In genomic region chr1:86440171-86440886, GRCm38 (mm10) we compare ENCODE assay signal across 8 mouse cellular contexts. TPM values are rescaled to one million over a fixed set of nuclear protein-coding genes. Genes with fewer than 3 reads are reported as not detected.
A peak's percentile ranks its signal among the peaks of the same experiment; 100 is the strongest.
DNase-seq lines count a peak whose midpoint lies in the region; ATAC-seq and TF ChIP-seq lines count a peak whose summit lies in the region.

No protein-coding gene starts in this region.

- H3K79me2 ChIP-seq in MEL (ENCODE audit: control insufficient read depth, insufficient read depth, low read length, poor library complexity): peaks cover 12% of the 10 kb centered on the region; the same call in 1 of the 2 replicates

- H3K4me1 ChIP-seq in MEL (ENCODE audit: control insufficient read depth in 1 of 2, insufficient read depth in 2 of 2, low read length in 2 of 2): peaks cover 10 to 52% of the 10 kb centered on the region in 2 experiments
- peaks cover 13% of the 10 kb centered on the region for H3K4me1 ChIP-seq in cerebellum, adult 2 months (ENCODE audit: control insufficient read depth, insufficient read depth, low read length)
- peaks cover 24% of the 10 kb centered on the region for H3K4me1 ChIP-seq in forebrain, postnatal 0 days (ENCODE audit: insufficient read depth)
- H3K4me1 ChIP-seq in lung, embryonic 15.5 days: peaks cover 62% of the 10 kb centered on the region
- peaks cover 43% of the 10 kb centered on the region for H3K4me1 ChIP-seq in olfactory bulb, adult 2 months (ENCODE audit: control insufficient read depth, insufficient read depth, low read length)

- TF ChIP-seq POLR2A in MEL (IDR thresholded peaks at IDR 0.05; ENCODE audit: control insufficient read depth in 1 of 2, insufficient read depth in 1 of 2, low read depth in 1 of 2, low read length in 2 of 2, poor library complexity in 1 of 2): no peak
- no peak for TF ChIP-seq POLR2A in cerebellum, adult 2 months (IDR thresholded peaks at IDR 0.05; ENCODE audit: borderline replicate concordance, insufficient read depth, low read length)
- 0 out of 2 replicates have a peak, but pooled peaks have one; percentile 6 for TF ChIP-seq POLR2A in olfactory bulb, adult 2 months (IDR thresholded peaks at IDR 0.05; ENCODE audit: insufficient read depth, low read depth, low read length)

- TF ChIP-seq CTCF in MEL (IDR thresholded peaks at IDR 0.05 in 2 of 3, conservative IDR thresholded peaks at IDR 0.05 in 1 of 3; ENCODE audit: control insufficient read depth in 1 of 3, insufficient read depth in 1 of 3, low read depth in 2 of 3, low read length in 3 of 3, poor library complexity in 1 of 3, severe bottlenecking in 1 of 3): peak; percentile 84 to 94 (median 91)
- TF ChIP-seq CTCF in cerebellum, adult 2 months (IDR thresholded peaks at IDR 0.05; ENCODE audit: borderline replicate concordance, insufficient read depth, low read depth, low read length): peak; percentile 90
- TF ChIP-seq CTCF in forebrain, postnatal 0 days (IDR thresholded peaks at IDR 0.05; ENCODE audit: low read depth): peak; percentile 98
- TF ChIP-seq CTCF in olfactory bulb, adult 2 months (IDR thresholded peaks at IDR 0.05; ENCODE audit: insufficient read depth, low read depth, low read length): peak; percentile 46; the same call in 1 of the 2 replicates

- peak overlapping the region; percentile 48 to 71 for H3K4me3 ChIP-seq in MEL (ENCODE audit: control insufficient read depth in 1 of 2, insufficient read depth in 1 of 2, low read depth in 2 of 2, low read length in 2 of 2)
- peak overlapping the region; percentile 47 for H3K4me3 ChIP-seq in cerebellum, adult 2 months (replicated peaks; ENCODE audit: insufficient read depth, low read depth, low read length)
- H3K4me3 ChIP-seq in forebrain, postnatal 0 days (ENCODE audit: low read depth, low read length): peak overlapping the region; percentile 44
- peak overlapping the region; percentile 48 for H3K4me3 ChIP-seq in lung, embryonic 15.5 days
- peak overlapping the region; percentile 64; the same call in 1 of the 2 replicates for H3K4me3 ChIP-seq in olfactory bulb, adult 2 months (ENCODE audit: insufficient read depth, low read depth, low read length)

- H3K36me3 ChIP-seq in MEL (ENCODE audit: control insufficient read depth in 1 of 2, insufficient read depth in 2 of 2, low read length in 2 of 2): peaks cover 0 to 41% of the 10 kb centered on the region in 2 experiments; a peak in 2 of 4 replicates
- no peaks in the 10 kb centered on the region for H3K36me3 ChIP-seq in forebrain, postnatal 0 days (ENCODE audit: insufficient read depth)
- H3K36me3 ChIP-seq in lung, embryonic 15.5 days: no peaks in the 10 kb centered on the region

- H3K4me2 ChIP-seq in forebrain, postnatal 0 days (ENCODE audit: low read depth): peak overlapping the region; percentile 94
- peak overlapping the region; percentile 89 for H3K4me2 ChIP-seq in lung, embryonic 15.5 days

- H3K9ac ChIP-seq in MEL (ENCODE audit: control insufficient read depth, low read depth, low read length, poor library complexity, severe bottlenecking): peak overlapping the region; percentile 92
- H3K9ac ChIP-seq in forebrain, postnatal 0 days: peak overlapping the region; percentile 92; the same call in 1 of the 2 replicates
- peak overlapping the region; percentile 85 for H3K9ac ChIP-seq in lung, embryonic 15.5 days

- ATAC-seq in forebrain, postnatal 0 days: peak; percentile 73
- ATAC-seq in lung, embryonic 15.5 days (ENCODE audit: borderline replicate concordance, extremely low read depth, low FRiP score, low TSS enrichment): peak; percentile 71

- H3K27ac ChIP-seq in MEL (ENCODE audit: control insufficient read depth, low read depth, low read length): peak overlapping the region; percentile 90
- peak overlapping the region; percentile 90; the same call in 1 of the 2 replicates for H3K27ac ChIP-seq in cerebellum, adult 2 months (ENCODE audit: insufficient read depth, low read length)
- H3K27ac ChIP-seq in forebrain, postnatal 0 days (ENCODE audit: low read depth, low read length): peak overlapping the region; percentile 99
- H3K27ac ChIP-seq in lung, embryonic 15.5 days: peak overlapping the region; percentile 100
- peak overlapping the region; percentile 99 for H3K27ac ChIP-seq in olfactory bulb, adult 2 months (ENCODE audit: insufficient read depth, low read depth, low read length)

- 8% methylated on average over 18 of the region's 18 CpGs for WGBS in cerebellum, adult 2 months
- 4% methylated on average over 18 of the region's 18 CpGs for WGBS in forebrain, postnatal 0 days
- 6% methylated on average over 18 of the region's 18 CpGs for WGBS in lung, embryonic 15.5 days
- 4% methylated on average over 18 of the region's 18 CpGs for WGBS in olfactory bulb, adult 2 months

- H3K9me3 ChIP-seq in MEL (replicated peaks; ENCODE audit: insufficient read depth, low read length): no peaks in the 10 kb centered on the region
- H3K9me3 ChIP-seq in forebrain, postnatal 0 days (ENCODE audit: low read length): no peaks in the 10 kb centered on the region
- H3K9me3 ChIP-seq in lung, embryonic 15.5 days: no peaks in the 10 kb centered on the region

- H3K27me3 ChIP-seq in MEL (ENCODE audit: control insufficient read depth in 1 of 2, insufficient read depth in 2 of 2, low read length in 2 of 2): no peaks in the 10 kb centered on the region
- no peaks in the 10 kb centered on the region for H3K27me3 ChIP-seq in cerebellum, adult 2 months (ENCODE audit: control insufficient read depth, insufficient read depth, low read length)
- no peaks in the 10 kb centered on the region for H3K27me3 ChIP-seq in forebrain, postnatal 0 days (ENCODE audit: insufficient read depth, low read length)
- H3K27me3 ChIP-seq in lung, embryonic 15.5 days: no peaks in the 10 kb centered on the region

- peak; percentile 94 for TF ChIP-seq RAD21 in MEL (IDR thresholded peaks at IDR 0.05; ENCODE audit: low read depth, low read length)

- peak; percentile 96 for DNase-seq in MEL (ENCODE audit: low read depth, low spot score)
- DNase-seq in cerebellum, adult 2 months: peak; percentile 92 to 95
- peak; percentile 95 for DNase-seq in forebrain, postnatal 0 days
- DNase-seq in heart, postnatal 4 days: peak; percentile 98
- peak; percentile 91 to 96 for DNase-seq in layer of hippocampus, adult 8-10 months (ENCODE audit: low spot score in 2 of 2)
- DNase-seq in thymus, adult 18-20 months: peak; percentile 70 to 84

- TF ChIP-seq EP300 in MEL (IDR thresholded peaks at IDR 0.05; ENCODE audit: low read depth in 1 of 2, low read length in 2 of 2): no peak; a peak in 1 of 4 replicates

TF ChIP-seq in MEL, 35 proteins besides CTCF, POLR2A, EP300 and RAD21 (continues in another document):
- TF ChIP-seq E2F4 (IDR thresholded peaks at IDR 0.05; ENCODE audit: borderline replicate concordance, low read depth, low read length): no peak; the same call in 1 of the 2 replicates
- TF ChIP-seq POLR2AphosphoS5 (IDR thresholded peaks at IDR 0.05; ENCODE audit: borderline replicate concordance, low read depth, low read length): no peak
- TF ChIP-seq HCFC1 (IDR thresholded peaks at IDR 0.05; ENCODE audit: low read depth, low read length): peak; percentile 59; the same call in 1 of the 2 replicates
- TF ChIP-seq MXI1 (IDR thresholded peaks at IDR 0.05; ENCODE audit: low read depth, low read length): peak; percentile 46; the same call in 1 of the 2 replicates
- TF ChIP-seq SMC3 (IDR thresholded peaks at IDR 0.05; ENCODE audit: low read depth, low read length): peak; percentile 71
- 0 out of 2 replicates have a peak, but pooled peaks have one; percentile 59 for TF ChIP-seq MYC (IDR thresholded peaks at IDR 0.05; ENCODE audit: low read depth, low read length)
- no peak for TF ChIP-seq MAX (IDR thresholded peaks at IDR 0.05; ENCODE audit: low read length)
- TF ChIP-seq MYB (IDR thresholded peaks at IDR 0.05; ENCODE audit: low read depth, low read length): no peak
- no peak for TF ChIP-seq USF2 (IDR thresholded peaks at IDR 0.05; ENCODE audit: borderline replicate concordance in 1 of 2, insufficient read depth in 1 of 2, low read depth in 1 of 2, low read length in 2 of 2)
- TF ChIP-seq UBTF (IDR thresholded peaks at IDR 0.05; ENCODE audit: borderline replicate concordance, insufficient read depth, low read depth, low read length): 0 out of 2 replicates have a peak, but pooled peaks have one; percentile 60
- TF ChIP-seq NRF1 (IDR thresholded peaks at IDR 0.05; ENCODE audit: insufficient read depth, low read depth, low read length, poor library complexity, severe bottlenecking): no peak
- no peak for TF ChIP-seq ETS1 (IDR thresholded peaks at IDR 0.05; ENCODE audit: low read depth, low read length)
- TF ChIP-seq NELFE (IDR thresholded peaks at IDR 0.05; ENCODE audit: low read depth, low read length): no peak
- no peak for TF ChIP-seq TAL1 (IDR thresholded peaks at IDR 0.05; ENCODE audit: low read length)
- no peak for TF ChIP-seq BHLHE40 (IDR thresholded peaks at IDR 0.05; ENCODE audit: borderline replicate concordance, low read depth, low read length)
- no peak for TF ChIP-seq MEF2A (IDR thresholded peaks at IDR 0.05; ENCODE audit: extremely low read depth, insufficient replicate concordance, low read depth, low read length, poor library complexity, severe bottlenecking)

RNA-seq across cellular contexts. Expression of gene Tex44, which starts 14.2 kb away (rescaled TPM):
- not detected in 2 replicates for total RNA-seq in MEL (2012; rRNA removed)
- not detected for polyA plus RNA-seq in MEL (2012; ENCODE audit: insufficient read depth in 1 of 2, insufficient read length in 2 of 2, low read depth in 1 of 2, low replicate concordance in 2 of 2, missing spikeins in 1 of 2)
- polyA plus RNA-seq in cerebellum, adult 2 months (2012; rRNA removed): not detected in 2 replicates
- total RNA-seq in forebrain, postnatal 0 days (2014; rRNA removed): 0.29 TPM in 1 of 2 replicates, not detected in the other
- not detected in 2 replicates for polyA plus RNA-seq in forebrain, postnatal 0 days (2015; fragmentation: Nextera tagmentation; extraction: Ambion mirVana)
- total RNA-seq in heart, postnatal 4 days (2021): not detected
- total RNA-seq in layer of hippocampus, adult 8-10 months (2022): not detected
- not detected in 2 replicates for polyA plus RNA-seq in lung, embryonic 15.5 days (2015; fragmentation: Nextera tagmentation; extraction: Ambion mirVana)
- not detected in 2 replicates for polyA plus RNA-seq in olfactory bulb, adult 2 months (2012; ENCODE audit: insufficient read depth, insufficient read length, low replicate concordance, missing spikeins)

RNA-seq across cellular contexts. Expression of gene Nmur1, which starts 14.3 kb away (rescaled TPM):
- total RNA-seq in MEL (2012; rRNA removed): not detected in 2 replicates
- polyA plus RNA-seq in MEL (2012; ENCODE audit: insufficient read depth in 1 of 2, insufficient read length in 2 of 2, low read depth in 1 of 2, low replicate concordance in 2 of 2, missing spikeins in 1 of 2): not detected
- 1.6 and 1.8 TPM in 2 replicates for polyA plus RNA-seq in cerebellum, adult 2 months (2012; rRNA removed)
- total RNA-seq in forebrain, postnatal 0 days (2014; rRNA removed): 0.15 and 0.33 TPM in 2 replicates
- polyA plus RNA-seq in forebrain, postnatal 0 days (2015; fragmentation: Nextera tagmentation; extraction: Ambion mirVana): 0.17 and 0.19 TPM in 2 replicates
- total RNA-seq in heart, postnatal 4 days (2021): not detected
- total RNA-seq in layer of hippocampus, adult 8-10 months (2022): not detected
- 0.17 TPM in 1 of 2 replicates, not detected in the other for polyA plus RNA-seq in lung, embryonic 15.5 days (2015; fragmentation: Nextera tagmentation; extraction: Ambion mirVana)
- not detected in 2 replicates for polyA plus RNA-seq in olfactory bulb, adult 2 months (2012; ENCODE audit: insufficient read depth, insufficient read length, low replicate concordance, missing spikeins)

Comparison
In these comparisons a context has a peak if more than half of its experiments do, and no peak if none do; other contexts are left out.
1. Peak in every context shown above with its lines: DNase-seq, ATAC-seq, H3K4me3 ChIP-seq and H3K27ac ChIP-seq.
2. CTCF ChIP-seq: peak in every context shown above with its lines; median percentile 98 in forebrain, postnatal 0 days; 91 in MEL; 90 in cerebellum, adult 2 months; 46 in olfactory bulb, adult 2 months.